Mouse (Mus musculus) cerebellum, adult 18-20 months (tissue): ENCODE measurements around the gene Ints12.

Experiments used
- DNase-seq, 2 experiments: peaks; one replicate each; pipeline ENCODE4 v3.0.0; 2021

Gene Ints12

GRCm38 (mm10) chr3:133091664-133092273 lies at the start of gene Ints12, which contains the start of gene Gstcd:
Ints12 (plus strand) TSS chr3:133091840.
Gstcd (minus strand) TSS chr3:133092033.
- DNase-seq: peak; percentile 92 to 93

GRCm38 (mm10) chr3:133052068-133052467 lies 39.6 kb upstream of the Ints12 start:
- no peak for DNase-seq

GRCm38 (mm10) chr3:133075560-133075959 lies 16.1 kb upstream of the Ints12 start:
- DNase-seq: no peak

- no peak for DNase-seq
These were observed 8.9 kb upstream of the Ints12 start for GRCm38 (mm10) chr3:133082736-133083135.

GRCm38 (mm10) chr3:133085858-133086257 lies 5.8 kb upstream of the Ints12 start:
- DNase-seq: no peak

- no peak for DNase-seq
These were observed 1.2 kb upstream of the Ints12 start for GRCm38 (mm10) chr3:133090247-133091120.

GRCm38 (mm10) chr3:133091121-133091663 lies 448 bp upstream of the Ints12 start:
- DNase-seq: peak in 1 of 2 experiments; percentile 49

GRCm38 (mm10) chr3:133092274-133092853 lies 724 bp downstream of the Ints12 start:
- no peak for DNase-seq

GRCm38 (mm10) chr3:133092936-133093335 lies 1.3 kb downstream of the Ints12 start:
- DNase-seq: no peak

- no peak for DNase-seq
These were observed 2.7 kb downstream of the Ints12 start for GRCm38 (mm10) chr3:133094305-133094704.

- DNase-seq: no peak
These were observed 6.3 kb downstream of the Ints12 start for GRCm38 (mm10) chr3:133097936-133098335.

GRCm38 (mm10) chr3:133098336-133098735 lies 6.7 kb downstream of the Ints12 start:
- no peak for DNase-seq

GRCm38 (mm10) chr3:133098909-133099308 lies 7.3 kb downstream of the Ints12 start:
- no peak for DNase-seq

GRCm38 (mm10) chr3:133103768-133104167 lies 12.1 kb downstream of the Ints12 start:
- DNase-seq: no peak

- DNase-seq: no peak
These were observed 12.8 kb downstream of the Ints12 start for GRCm38 (mm10) chr3:133104436-133104835.

- DNase-seq: no peak
These were observed 17.1 kb downstream of the Ints12 start for GRCm38 (mm10) chr3:133108731-133109130.

- no peak for DNase-seq
These were observed 18.2 kb downstream of the Ints12 start for GRCm38 (mm10) chr3:133109844-133110243.

- peak; percentile 20 to 30 for DNase-seq
These were observed 20.1 kb downstream of the Ints12 start for GRCm38 (mm10) chr3:133111741-133112140.

GRCm38 (mm10) chr3:133113281-133113680 lies 21.6 kb downstream of the Ints12 start:
- no peak for DNase-seq

- no peak for DNase-seq
These were observed 39.7 kb downstream of the Ints12 start for GRCm38 (mm10) chr3:133131372-133131771.

- no peak for DNase-seq
These were observed 41.0 kb downstream of the Ints12 start for GRCm38 (mm10) chr3:133132611-133133010.

- no peak for DNase-seq
These were observed 50.2 kb downstream of the Ints12 start for GRCm38 (mm10) chr3:133141877-133142276.

- peak in 1 of 2 experiments; percentile 15 for DNase-seq
These were observed 53.0 kb downstream of the Ints12 start for GRCm38 (mm10) chr3:133144511-133145147.
